Mouse (Mus musculus): ENCODE results near the gene Snap23. TPM values are rescaled to one million over a fixed set of nuclear protein-coding genes. Genes with fewer than 3 reads are reported as not detected.

The Snap23 gene
- total and polyA plus RNA-seq, 3 experiments, result 15.9 to 35.8 (median 23.0) TPM

- Histone ChIP-seq H3K79me2 (replicated peaks; ENCODE audit: control insufficient read depth, extremely low read depth, insufficient read depth, poor library complexity, severe bottlenecking) (peaks cover 12% of the 10 kb centered on the region), H3K27ac (ENCODE audit: insufficient read depth, low read depth) (no peak overlapping the region)
- TF ChIP-seq RCOR1 (conservative IDR thresholded peaks at IDR 0.05; ENCODE audit: low read depth, low read length) (no peak), CTCF (conservative IDR thresholded peaks at IDR 0.05 in 1 of 2, IDR thresholded peaks at IDR 0.05 in 1 of 2; ENCODE audit: low read depth in 2 of 2, low read length in 2 of 2) (peak in 1 of 2 experiments; percentile 59; a peak in 2 of 4 replicates), BHLHE40 (IDR thresholded peaks at IDR 0.05; ENCODE audit: low read depth, low read length) (no peak), MYC (IDR thresholded peaks at IDR 0.05; ENCODE audit: low read depth, low read length) (0 out of 2 replicates have a peak, but pooled peaks have one; percentile 16), SIN3A (IDR thresholded peaks at IDR 0.05; ENCODE audit: low read length) (no peak), MAZ (IDR thresholded peaks at IDR 0.05; ENCODE audit: low read depth, low read length) (no peak), SMC3 (IDR thresholded peaks at IDR 0.05; ENCODE audit: low read depth, low read length) (peak; percentile 52), RAD21 (IDR thresholded peaks at IDR 0.05; ENCODE audit: low read depth, low read length) (peak; percentile 40)
Observed at GRCm38 (mm10) chr2:120606021-120606690, 38.7 kb downstream of the Snap23 start.

GRCm38 (mm10) chr2:120608830-120609723, 41.6 kb downstream of the Snap23 start, which contains the start of the genes Haus2 and Lrrc57:
Gene Haus2 (plus strand): TSS chr2:120609383.
Gene Lrrc57 (minus strand): TSS chr2:120609520.
- Histone ChIP-seq H3K4me3 (replicated peaks in 1 of 3; ENCODE audit: low read depth in 2 of 3, low read length in 2 of 3, poor library complexity in 1 of 3) (peak within 1 kb of the TSS; percentile 92 to 100 (median 94)), H3K27ac (ENCODE audit: insufficient read depth, low read depth) (peak within 1 kb of the TSS; percentile 69), H3K79me2 (replicated peaks; ENCODE audit: control insufficient read depth, extremely low read depth, insufficient read depth, poor library complexity, severe bottlenecking) (peaks cover 22% of the 10 kb centered on the region), H3K9ac (ENCODE audit: insufficient read depth, low read depth) (peak within 1 kb of the TSS; percentile 79), H3K4me2 (ENCODE audit: insufficient read depth, low read depth, poor library complexity, severe bottlenecking) (peak within 1 kb of the TSS; percentile 94), H3K4me1 (ENCODE audit: control insufficient read depth in 1 of 2, insufficient read depth in 2 of 2) (peaks cover 0 to 33% of the 10 kb centered on the region in 2 experiments; a peak in 1 of 4 replicates), H3K27me3 (replicated peaks) (no peaks in the 10 kb centered on the region), H3K9me3 (replicated peaks; ENCODE audit: low read length) (no peaks in the 10 kb centered on the region), H3K36me3 (replicated peaks in 1 of 2; ENCODE audit: control insufficient read depth in 1 of 2, insufficient read depth in 1 of 2, low read length in 1 of 2) (peaks cover 17 to 43% of the 10 kb centered on the region in 2 experiments)
- dilution Hi-C loops (cut with MboI; ENCODE audit: extremely low pct_ligation_motif_present, extremely low pct_unique_long_range_greater_than_20kb, low sequenced_read_pairs) (no loop called here), in situ Hi-C loops (cut with MboI; ENCODE audit: low pct_ligation_motif_present, low pct_unique_long_range_greater_than_20kb, low sequenced_read_pairs) (no loop called here)
- DNase-seq (ENCODE audit: extremely low read depth), result peak; percentile 89
- TF ChIP-seq ZC3H11A (IDR thresholded peaks at IDR 0.05; ENCODE audit: low read depth, low read length) (no peak), CTCF (conservative IDR thresholded peaks at IDR 0.05 in 1 of 2, IDR thresholded peaks at IDR 0.05 in 1 of 2; ENCODE audit: low read depth in 2 of 2, low read length in 2 of 2) (peak in 1 of 2 experiments; percentile 10; a peak in 1 of 4 replicates), MAFK (IDR thresholded peaks at IDR 0.05; ENCODE audit: insufficient replicate concordance, low read length) (no peak), TBP (conservative IDR thresholded peaks at IDR 0.05; ENCODE audit: low read depth, low read length) (peak; percentile 71; the same call in 1 of the 2 replicates), PAX5 (IDR thresholded peaks at IDR 0.05; ENCODE audit: low read length) (no peak), JUN (IDR thresholded peaks at IDR 0.05; ENCODE audit: insufficient read depth, low read depth, low read length) (no peak), HCFC1 (IDR thresholded peaks at IDR 0.05; ENCODE audit: low read depth, low read length) (peak; percentile 84), USF2 (conservative IDR thresholded peaks at IDR 0.05; ENCODE audit: low read depth, low read length) (no peak), ZNF384 (IDR thresholded peaks at IDR 0.05; ENCODE audit: low read depth, low read length) (no peak), NRF1 (IDR thresholded peaks at IDR 0.05; ENCODE audit: low read depth, low read length) (peak; percentile 45), GABPA (IDR thresholded peaks at IDR 0.05; ENCODE audit: insufficient replicate concordance, low read depth, low read length) (no peak), IRF4 (IDR thresholded peaks at IDR 0.05; ENCODE audit: low read depth, low read length) (peak; percentile 60; the same call in 1 of the 2 replicates), MXI1 (IDR thresholded peaks at IDR 0.05; ENCODE audit: low read depth, low read length) (peak; percentile 87), TCF12 (IDR thresholded peaks at IDR 0.05; ENCODE audit: low read depth, low read length) (peak; percentile 74), RAD21 (IDR thresholded peaks at IDR 0.05; ENCODE audit: low read depth, low read length) (no peak; the same call in 1 of the 2 replicates), POLR2A (IDR thresholded peaks at IDR 0.05; ENCODE audit: low read depth, low read length) (peak; percentile 92), MAZ (IDR thresholded peaks at IDR 0.05; ENCODE audit: low read depth, low read length) (peak; percentile 61; the same call in 1 of the 2 replicates), POLR2AphosphoS2 (IDR thresholded peaks at IDR 0.05; ENCODE audit: low read depth, low read length) (peak; percentile 58; the same call in 1 of the 2 replicates), E2F4 (IDR thresholded peaks at IDR 0.05; ENCODE audit: insufficient replicate concordance, low read depth, low read length) (peak; percentile 85; the same call in 1 of the 2 replicates), ZKSCAN1 (IDR thresholded peaks at IDR 0.05; ENCODE audit: borderline replicate concordance, low read depth, low read length) (no peak), CHD1 (IDR thresholded peaks at IDR 0.05; ENCODE audit: low read depth, low read length) (no peak), MYC (IDR thresholded peaks at IDR 0.05; ENCODE audit: low read depth, low read length) (peak; percentile 46; the same call in 1 of the 2 replicates), CHD2 (IDR thresholded peaks at IDR 0.05; ENCODE audit: low read length) (peak; percentile 69; the same call in 1 of the 2 replicates), USF1 (IDR thresholded peaks at IDR 0.05; ENCODE audit: low read depth, low read length) (no peak)

More at GRCm38 (mm10) chr2:120606021-120606690, 38.7 kb downstream of the Snap23 start:
- H3K27me3 ChIP-seq (replicated peaks), result no peaks in the 10 kb centered on the region
- dilution Hi-C loops (cut with MboI; ENCODE audit: extremely low pct_ligation_motif_present, extremely low pct_unique_long_range_greater_than_20kb, low sequenced_read_pairs) (no loop called here), in situ Hi-C loops (cut with MboI; ENCODE audit: low pct_ligation_motif_present, low pct_unique_long_range_greater_than_20kb, low sequenced_read_pairs) (no loop called here)
- H3K4me3 ChIP-seq (replicated peaks in 1 of 3; ENCODE audit: low read depth in 2 of 3, low read length in 2 of 3, poor library complexity in 1 of 3), result no peak overlapping the region
- peak; percentile 23 for DNase-seq (ENCODE audit: extremely low read depth)
- H3K36me3 ChIP-seq (replicated peaks in 1 of 2; ENCODE audit: control insufficient read depth in 1 of 2, insufficient read depth in 1 of 2, low read length in 1 of 2), result peaks cover 9 to 36% of the 10 kb centered on the region in 2 experiments
- no peak overlapping the region for H3K4me2 ChIP-seq (ENCODE audit: insufficient read depth, low read depth, poor library complexity, severe bottlenecking)
- H3K9ac ChIP-seq (ENCODE audit: insufficient read depth, low read depth), result no peak overlapping the region
- H3K9me3 ChIP-seq (replicated peaks; ENCODE audit: low read length), result no peaks in the 10 kb centered on the region
- H3K4me1 ChIP-seq (ENCODE audit: control insufficient read depth in 1 of 2, insufficient read depth in 2 of 2), result peaks cover 0 to 24% of the 10 kb centered on the region in 2 experiments; a peak in 1 of 4 replicates

All from CH12.LX (cell line).